Mouse (Mus musculus) lung, embryonic 15.5 days (tissue): ENCODE data around the gene Eral1. TPM values are rescaled to one million over a fixed set of nuclear protein-coding genes. Genes with fewer than 3 reads are reported as not detected.

Experiments
- ATAC-seq: fragments of 200-750 bp; cut with Nextera tagmentation; 2 replicates; pipeline ENCODE4 v1.8.0; 2017; ENCODE audit warnings: moderate number of reproducible peaks, borderline replicate concordance; ENCODE audit not compliant: low FRiP score, low TSS enrichment; ENCODE audit errors: extremely low read depth
- H3K27ac ChIP-seq: fragments of 300-500 bp; sonication (generic); 2 replicates; pipeline ENCODE4 v1.5.1; 2015; ENCODE audit warnings: moderate library complexity, mild to moderate bottlenecking, inconsistent platforms
- H3K27me3 ChIP-seq: fragments of 300-500 bp; sonication (generic); 2 replicates; pipeline ENCODE4 v1.6.1; 2015; ENCODE audit warnings: inconsistent platforms
- H3K36me3 ChIP-seq: fragments of 300-500 bp; sonication (generic); 2 replicates; pipeline ENCODE4 v1.6.1; 2015; ENCODE audit warnings: inconsistent platforms
- H3K4me1 ChIP-seq: fragments of 300-500 bp; sonication (generic); 2 replicates; pipeline ENCODE4 v1.6.1; 2015; ENCODE audit warnings: inconsistent platforms
- H3K4me2 ChIP-seq: fragments of 300-500 bp; sonication (generic); 2 replicates; pipeline ENCODE4 v1.6.1; 2015; ENCODE audit warnings: inconsistent platforms, mild to moderate bottlenecking, moderate library complexity
- H3K4me3 ChIP-seq: fragments of 300-500 bp; sonication (generic); 2 replicates; pipeline ENCODE4 v1.5.1; 2015; ENCODE audit warnings: mild to moderate bottlenecking, inconsistent platforms
- H3K9ac ChIP-seq: fragments of 300-500 bp; sonication (generic); 2 replicates; pipeline ENCODE4 v1.6.1; 2015; ENCODE audit warnings: inconsistent platforms
- H3K9me3 ChIP-seq: fragments of 300-500 bp; sonication (generic); 2 replicates; pipeline ENCODE4 v1.6.1; 2016; ENCODE audit warnings: inconsistent platforms
- WGBS: fragments of 180-500 bp; shearing (Covaris S2); methylation state at CpG from one replicate; pipeline ENCODE4 v1.1.7; 2015; 5-methylcytosine and 5-hydroxymethylcytosine counted together
- microRNA counts: library from miRNA; unstranded; fragments of <30 nt; microRNA quantifications from one replicate; lab custom pipeline; 2016
- microRNA-seq: library from miRNA; unstranded; fragments of <30 nt; microRNA quantifications from one replicate; pipeline ENCODE4, GENCODE M21; 2016
- polyA plus RNA-seq: library from polyadenylated mRNA; unstranded; fragments of >200 nt; fragmentation: Nextera tagmentation; extraction: Ambion mirVana; gene quantifications from 2 replicates; pipeline ENCODE4 v1.2.1, GENCODE M21; 2015

Gene Eral1
- polyA plus RNA-seq, 1 experiment from 2014 or later: 36.4 TPM

DNA sequence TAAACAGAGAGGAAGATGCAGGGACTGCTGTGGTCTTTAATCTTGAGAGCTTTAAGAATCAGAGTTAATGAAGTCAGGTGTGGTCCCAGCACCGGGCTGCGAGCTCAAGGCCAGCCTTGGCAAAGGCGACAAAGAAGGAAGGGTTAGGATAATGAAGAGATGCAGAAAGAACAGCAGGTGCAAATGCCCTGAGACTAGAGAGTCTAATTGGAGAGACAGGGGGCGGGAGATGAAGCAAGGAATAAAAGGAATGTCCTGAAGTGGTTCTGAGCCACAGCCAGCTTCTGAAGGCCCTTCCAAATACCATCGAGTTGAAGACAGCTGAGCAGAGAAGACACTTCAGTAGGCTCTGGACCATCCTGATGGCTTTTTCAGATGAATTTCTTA is 47.4 kb downstream of the Eral1 start:
- 5% methylated on average over 5 of the region's 5 CpGs for WGBS
- H3K27ac ChIP-seq: peak overlapping the region; percentile 94

DNA sequence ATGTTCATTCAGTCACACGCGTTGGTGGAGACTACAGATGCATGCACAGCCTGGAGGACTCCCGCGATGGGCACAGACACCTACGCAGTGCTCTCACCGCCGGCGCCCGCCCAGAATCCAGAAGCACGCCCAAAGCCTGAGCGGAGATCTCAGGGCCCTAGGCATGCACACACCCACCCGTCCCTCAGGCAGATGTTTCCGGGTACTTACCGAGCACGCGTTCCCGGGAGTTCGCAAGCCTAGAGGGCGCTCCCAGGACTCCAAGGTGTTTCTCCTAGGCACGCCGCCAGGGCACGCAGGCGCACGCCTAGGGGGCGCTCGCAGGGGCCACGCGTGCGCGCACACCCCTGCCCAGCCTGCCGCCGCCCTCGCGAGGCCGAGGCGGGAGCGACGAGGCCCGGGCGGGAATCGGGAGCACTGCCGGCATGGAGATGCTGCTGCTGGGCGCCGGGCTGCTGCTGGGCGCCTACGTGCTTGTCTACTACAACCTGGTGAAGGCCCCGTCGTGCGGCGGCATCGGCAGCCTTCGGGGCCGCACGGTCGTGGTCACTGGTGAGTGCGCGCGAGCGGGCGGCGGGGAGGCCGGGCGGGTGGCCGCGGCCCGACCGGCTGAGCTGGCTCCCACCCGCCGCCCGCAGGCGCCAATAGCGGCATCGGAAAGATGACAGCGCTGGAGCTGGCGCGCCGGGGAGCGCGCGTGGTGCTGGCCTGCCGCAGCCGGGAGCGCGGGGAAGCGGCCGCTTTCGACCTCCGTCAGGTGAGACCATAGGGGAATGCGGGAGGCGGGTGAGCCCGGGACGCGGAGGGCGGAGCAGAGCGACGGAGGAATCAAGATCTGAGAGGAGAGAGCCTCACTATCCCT is 48.0 kb downstream of the Eral1 start, which contains the start of gene Dhrs13:
Gene Dhrs13 (plus strand): TSS at position 334 of the 862 bp plus-strand sequence.
- Histone ChIP-seq H3K4me2 (peak within 1 kb of the TSS; percentile 96), H3K9ac (peak within 1 kb of the TSS; percentile 67), H3K9me3 (no peaks in the 10 kb centered on the region), H3K36me3 (peaks cover 34% of the 10 kb centered on the region), H3K4me3 (peak within 1 kb of the TSS; percentile 66), H3K27me3 (no peaks in the 10 kb centered on the region), H3K4me1 (peaks cover 34% of the 10 kb centered on the region), H3K27ac (peak within 1 kb of the TSS; percentile 94)
- ATAC-seq: peak; percentile 90
- WGBS: under 1% methylated on average over 96 of the region's 96 CpGs

More for the DNA sequence above, 47.4 kb downstream of the Eral1 start:
- H3K9ac ChIP-seq: peak overlapping the region; percentile 67
- H3K9me3 ChIP-seq: no peaks in the 10 kb centered on the region
- H3K4me1 ChIP-seq: peaks cover 41% of the 10 kb centered on the region
- peak overlapping the region; percentile 66 for H3K4me3 ChIP-seq
- H3K4me2 ChIP-seq: peak overlapping the region; percentile 96
- H3K27me3 ChIP-seq: no peaks in the 10 kb centered on the region
- no peak for ATAC-seq
- peaks cover 28% of the 10 kb centered on the region for H3K36me3 ChIP-seq

DNA sequence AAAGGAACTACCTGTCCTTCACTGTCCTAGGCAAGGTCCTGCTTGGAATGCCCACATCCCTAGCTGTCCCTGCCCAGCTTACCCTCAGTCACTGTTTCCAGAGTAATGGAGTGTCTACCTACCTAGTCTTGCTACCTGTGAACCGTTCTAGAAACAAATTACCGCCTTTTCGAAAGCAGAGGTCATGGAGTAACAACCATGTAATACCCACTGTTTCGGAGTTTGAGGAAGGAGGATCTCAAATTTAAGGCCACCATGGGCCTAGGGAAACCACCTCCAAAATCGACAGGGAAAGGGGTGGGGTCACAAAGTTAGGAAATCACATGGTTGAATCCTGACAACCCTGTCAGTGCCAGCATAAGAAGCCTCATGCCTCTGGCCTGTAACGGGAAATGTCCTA is 48.8 kb downstream of the Eral1 start:
- no peak for ATAC-seq
- Histone ChIP-seq H3K36me3 (peaks cover 42% of the 10 kb centered on the region), H3K27ac (peak overlapping the region; percentile 94; the same call in 1 of the 2 replicates), H3K4me2 (peak overlapping the region; percentile 96), H3K27me3 (no peaks in the 10 kb centered on the region), H3K4me3 (peak overlapping the region; percentile 66; the same call in 1 of the 2 replicates), H3K4me1 (peaks cover 28% of the 10 kb centered on the region), H3K9ac (peak overlapping the region; percentile 67; the same call in 1 of the 2 replicates), H3K9me3 (no peaks in the 10 kb centered on the region)
- 39% methylated on average over 6 of the region's 6 CpGs for WGBS

DNA sequence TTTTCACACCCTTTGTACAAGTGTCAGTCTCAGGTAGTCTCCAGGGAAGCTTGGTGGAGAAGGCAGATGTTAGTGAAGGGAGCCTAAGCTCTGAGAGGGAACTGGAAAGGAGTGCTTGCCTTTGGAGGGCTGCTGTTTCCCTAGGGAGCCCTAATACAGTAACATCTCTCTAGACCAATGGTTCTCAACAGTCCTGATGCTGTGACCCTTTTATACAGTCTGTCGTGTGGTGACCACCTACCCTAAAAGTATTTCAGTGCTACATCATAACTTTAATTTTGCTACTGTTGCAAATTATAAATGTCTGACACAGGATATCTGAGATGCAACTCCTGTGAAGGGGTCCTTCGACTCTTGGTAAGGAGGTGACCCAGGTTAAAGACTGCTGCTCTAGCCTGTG is 49.6 kb downstream of the Eral1 start:
- no peak for ATAC-seq
- Histone ChIP-seq H3K4me2 (peak overlapping the region; percentile 15; the same call in 1 of the 2 replicates), H3K27ac (no peak overlapping the region), H3K4me3 (no peak overlapping the region), H3K4me1 (peaks cover 27% of the 10 kb centered on the region), H3K27me3 (no peaks in the 10 kb centered on the region), H3K9me3 (no peaks in the 10 kb centered on the region), H3K36me3 (peaks cover 49% of the 10 kb centered on the region), H3K9ac (no peak overlapping the region)
- 67% methylated on average over 2 of the region's 2 CpGs for WGBS

DNA sequence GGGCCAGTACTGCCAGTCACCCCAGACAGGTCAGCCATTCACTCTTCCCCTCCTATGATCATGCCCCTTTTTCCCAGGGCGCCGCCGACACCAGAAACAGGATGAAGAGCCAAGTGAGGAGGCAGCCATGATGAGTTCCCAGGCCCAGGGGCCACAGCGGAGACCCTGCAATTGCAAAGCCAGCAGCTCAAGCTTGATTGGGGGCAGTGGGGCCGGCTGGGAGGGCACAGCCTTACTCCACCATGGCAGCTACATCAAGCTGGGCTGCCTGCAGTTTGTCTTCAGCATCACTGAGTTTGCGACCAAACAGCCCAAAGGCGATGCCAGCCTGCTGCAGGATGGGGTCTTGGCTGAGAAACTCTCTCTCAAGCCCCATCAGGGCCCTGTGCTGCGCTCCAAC is 50.9 kb downstream of the Eral1 start:
- no peak overlapping the region for H3K9ac ChIP-seq
- peaks cover 27% of the 10 kb centered on the region for H3K4me1 ChIP-seq
- ATAC-seq: no peak
- H3K27ac ChIP-seq: no peak overlapping the region
- WGBS: 90% methylated on average over 8 of the region's 8 CpGs
- H3K9me3 ChIP-seq: no peaks in the 10 kb centered on the region
- no peak overlapping the region for H3K4me2 ChIP-seq
- no peaks in the 10 kb centered on the region for H3K27me3 ChIP-seq
- no peak overlapping the region for H3K4me3 ChIP-seq
- peaks cover 53% of the 10 kb centered on the region for H3K36me3 ChIP-seq

DNA sequence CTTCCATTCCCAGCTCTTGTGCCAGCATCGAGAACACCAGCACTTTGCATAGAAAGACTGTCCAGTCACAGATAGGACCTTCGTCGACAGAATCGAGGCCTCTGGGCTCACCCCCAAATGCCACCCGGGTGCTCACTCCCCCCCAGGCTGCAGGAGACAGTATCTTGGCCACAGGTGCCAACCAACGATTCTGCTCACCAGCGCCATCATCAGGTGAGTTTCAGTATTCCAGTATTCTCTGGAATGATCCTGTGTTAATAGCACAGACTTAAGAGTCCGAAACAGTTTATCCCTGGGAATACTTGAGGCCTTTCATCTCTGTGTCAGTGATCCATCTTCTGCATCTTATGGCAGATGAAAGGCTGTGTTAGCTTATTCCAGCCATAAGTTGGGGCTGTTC is 56.6 kb downstream of the Eral1 start:
- WGBS: 74% methylated on average over 8 of the region's 8 CpGs
- no peak overlapping the region for H3K27ac ChIP-seq
- no peaks in the 10 kb centered on the region for H3K27me3 ChIP-seq
- ATAC-seq: no peak
- no peak overlapping the region for H3K4me3 ChIP-seq
- H3K9ac ChIP-seq: no peak overlapping the region
- no peak overlapping the region for H3K4me2 ChIP-seq
- no peaks in the 10 kb centered on the region for H3K9me3 ChIP-seq
- H3K36me3 ChIP-seq: peaks cover 86% of the 10 kb centered on the region
- no peaks in the 10 kb centered on the region for H3K4me1 ChIP-seq

MicroRNA genes within 50 kb of the gene (microRNA counts, 519-probe panel; counts per million panel counts)
- 3,592 counts per million, percentile 93 among the panel's probes with 10 or more counts for microRNA mmu-miR-144 (lab: Ali Mortazavi, UCI)
- microRNA mmu-miR-451 (lab: Ali Mortazavi, UCI): 3,172 counts per million, percentile 83 among the panel's probes with 10 or more counts

Small RNAs within 50 kb of the gene (microRNA-seq; reads per million reads assigned to microRNA genes)
- gene Mir144 (298 reads per million, percentile 65 among the genes with 10 or more reads in this experiment), gene Mir451a (not detected), gene Mir451b (not detected)

Other genes with a start within 250 kb of the Eral1 start
- 1.2 and 1.6 TPM in 2 replicates for gene Pipox, start 186.3 kb downstream of the Eral1 start, polyA plus RNA-seq
- gene Sez6, start 149.6 kb downstream of the Eral1 start, polyA plus RNA-seq: 0.23 and 0.51 TPM in 2 replicates
- 15.5 and 15.9 TPM in 2 replicates for gene Phf12, start 97.6 kb downstream of the Eral1 start, polyA plus RNA-seq
- 18.7 and 19.8 TPM in 2 replicates for gene Dhrs13, start 48.1 kb downstream of the Eral1 start, polyA plus RNA-seq
- 65.9 and 67.2 TPM in 2 replicates for gene Flot2, start 42.5 kb downstream of the Eral1 start, polyA plus RNA-seq
- 12.4 and 13.9 TPM in 2 replicates for gene Fam222b, start 14.3 kb upstream of the Eral1 start, polyA plus RNA-seq
- gene Traf4, start 85.2 kb upstream of the Eral1 start, polyA plus RNA-seq: 82.4 and 88.4 TPM in 2 replicates
- 19.2 and 20.3 TPM in 2 replicates for gene Nek8, start 96.3 kb upstream of the Eral1 start, polyA plus RNA-seq
- 20.2 and 22.9 TPM in 2 replicates for gene Tlcd1, start 96.3 kb upstream of the Eral1 start, polyA plus RNA-seq
- gene Rpl23a, start 103.2 kb upstream of the Eral1 start, polyA plus RNA-seq: 1,297 and 1,378 TPM in 2 replicates
- gene Rab34, start 108.0 kb upstream of the Eral1 start, polyA plus RNA-seq: 141 and 147 TPM in 2 replicates
- 4.4 and 4.7 TPM in 2 replicates for gene Proca1, start 113.0 kb upstream of the Eral1 start, polyA plus RNA-seq
- gene Sdf2, start 165.4 kb upstream of the Eral1 start, polyA plus RNA-seq: 79.9 and 84.1 TPM in 2 replicates
- gene Supt6, start 165.6 kb upstream of the Eral1 start, polyA plus RNA-seq: 23.7 and 25.5 TPM in 2 replicates
- 71.1 and 75.9 TPM in 2 replicates for gene 2610507B11Rik, start 181.4 kb upstream of the Eral1 start, polyA plus RNA-seq
- gene BC030499, start 210.5 kb upstream of the Eral1 start, polyA plus RNA-seq: 0.10 and 0.25 TPM in 2 replicates
- 44.8 and 49.9 TPM in 2 replicates for gene Spag5, start 221.1 kb upstream of the Eral1 start, polyA plus RNA-seq
- 7.7 and 8.1 TPM in 2 replicates for gene Aldoc, start 242.6 kb upstream of the Eral1 start, polyA plus RNA-seq
- gene Pigs, start 248.0 kb upstream of the Eral1 start, polyA plus RNA-seq: 75.5 and 78.5 TPM in 2 replicates